Mouse (Mus musculus): Measurements from ENCODE around the gene Tshz3. TPM values are rescaled to one million over a fixed set of nuclear protein-coding genes. Genes with fewer than 3 reads are reported as not detected.

Gene Tshz3
- polyA plus RNA-seq, 2 experiments: 0.33 to 0.48 TPM

- no peak for TF ChIP-seq CTCF (IDR thresholded peaks at IDR 0.05; ENCODE audit: low read depth)
- Histone ChIP-seq H3K36me3 (replicated peaks; ENCODE audit: control insufficient read depth, insufficient read depth, low read depth) (no peaks in the 10 kb centered on the region), H3K9me3 (ENCODE audit: control insufficient read depth, low read length) (no peaks in the 10 kb centered on the region; the same call in 1 of the 2 replicates), H3K4me3 (ENCODE audit: insufficient read depth in 1 of 2, low read depth in 2 of 2, low read length in 2 of 2) (no peak overlapping the region), H3K4me1 (replicated peaks; ENCODE audit: control insufficient read depth in 2 of 2, insufficient read depth in 2 of 2, low read length in 1 of 2) (no peaks in the 10 kb centered on the region), H3K4me2 (ENCODE audit: low read depth) (no peak overlapping the region), H3K9ac (replicated peaks) (no peak overlapping the region), H3K27ac (no peak overlapping the region), H3K27me3 (ENCODE audit: control insufficient read depth, insufficient read depth, low read length) (no peaks in the 10 kb centered on the region)
- DNase-seq (ENCODE audit: low read depth in 3 of 3, low spot score in 3 of 3) (no peak), ATAC-seq (ENCODE audit: insufficient read depth) (no peak)
- 69% methylated on average over 7 of the region's 7 CpGs for WGBS (ENCODE audit: insufficient replicate concordance)
Observed at GRCm38 (mm10) chr7:36773086-36773485, 75.2 kb downstream of the Tshz3 start.

DNA sequence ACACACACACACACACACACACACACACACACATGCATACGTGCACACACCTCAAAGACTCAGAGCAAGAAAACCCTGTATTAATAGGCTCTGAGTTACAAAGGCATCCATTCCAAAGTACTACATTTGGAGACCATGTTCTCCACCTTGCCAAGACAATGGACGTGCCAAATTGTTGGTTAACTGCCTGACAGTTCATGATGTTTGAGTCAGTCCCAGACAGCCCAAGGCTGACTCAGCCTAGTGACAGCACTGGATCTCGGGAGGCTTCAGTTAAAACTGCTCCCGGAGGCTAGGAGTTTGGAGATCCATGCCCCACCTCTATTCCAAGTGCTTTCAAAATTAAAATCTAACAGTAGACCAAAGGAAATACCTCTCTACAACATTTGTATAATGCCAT lies 79.0 kb downstream of the Tshz3 start:
- H3K9ac ChIP-seq (replicated peaks): no peak overlapping the region
- WGBS (ENCODE audit: insufficient replicate concordance): 63% methylated on average over 4 of the region's 4 CpGs
- H3K9me3 ChIP-seq (ENCODE audit: control insufficient read depth, low read length): no peaks in the 10 kb centered on the region
- ATAC-seq (ENCODE audit: insufficient read depth): no peak
- DNase-seq (ENCODE audit: low read depth in 3 of 3, low spot score in 3 of 3): no peak
- H3K4me3 ChIP-seq (ENCODE audit: insufficient read depth in 1 of 2, low read depth in 2 of 2, low read length in 2 of 2): no peak overlapping the region
- no peak overlapping the region for H3K27ac ChIP-seq
- no peaks in the 10 kb centered on the region for H3K36me3 ChIP-seq (replicated peaks; ENCODE audit: control insufficient read depth, insufficient read depth, low read depth)
- TF ChIP-seq EP300 (IDR thresholded peaks at IDR 0.05; ENCODE audit: low read depth) (no peak), CTCF (IDR thresholded peaks at IDR 0.05; ENCODE audit: low read depth) (no peak)
- H3K4me1 ChIP-seq (replicated peaks; ENCODE audit: control insufficient read depth in 2 of 2, insufficient read depth in 2 of 2, low read length in 1 of 2): no peaks in the 10 kb centered on the region
- H3K27me3 ChIP-seq (ENCODE audit: control insufficient read depth, insufficient read depth, low read length): no peaks in the 10 kb centered on the region
- H3K4me2 ChIP-seq (ENCODE audit: low read depth): no peak overlapping the region

GRCm38 (mm10) chr7:36778456-36778855 lies 80.5 kb downstream of the Tshz3 start:
- no peak for TF ChIP-seq CTCF (IDR thresholded peaks at IDR 0.05; ENCODE audit: low read depth)
- no peak for TF ChIP-seq EP300 (IDR thresholded peaks at IDR 0.05; ENCODE audit: low read depth)
- Histone ChIP-seq H3K9me3 (ENCODE audit: control insufficient read depth, low read length) (no peaks in the 10 kb centered on the region), H3K27me3 (ENCODE audit: control insufficient read depth, insufficient read depth, low read length) (no peaks in the 10 kb centered on the region), H3K4me2 (ENCODE audit: low read depth) (no peak overlapping the region), H3K36me3 (replicated peaks; ENCODE audit: control insufficient read depth, insufficient read depth, low read depth) (no peaks in the 10 kb centered on the region), H3K9ac (replicated peaks) (no peak overlapping the region), H3K4me1 (replicated peaks; ENCODE audit: control insufficient read depth in 2 of 2, insufficient read depth in 2 of 2, low read length in 1 of 2) (no peaks in the 10 kb centered on the region), H3K4me3 (ENCODE audit: insufficient read depth in 1 of 2, low read depth in 2 of 2, low read length in 2 of 2) (no peak overlapping the region), H3K27ac (no peak overlapping the region)
- 78% methylated on average over 11 of the region's 11 CpGs for WGBS (ENCODE audit: insufficient replicate concordance)
- ATAC-seq (ENCODE audit: insufficient read depth): no peak
- DNase-seq (ENCODE audit: low read depth in 3 of 3, low spot score in 3 of 3): no peak

DNA sequence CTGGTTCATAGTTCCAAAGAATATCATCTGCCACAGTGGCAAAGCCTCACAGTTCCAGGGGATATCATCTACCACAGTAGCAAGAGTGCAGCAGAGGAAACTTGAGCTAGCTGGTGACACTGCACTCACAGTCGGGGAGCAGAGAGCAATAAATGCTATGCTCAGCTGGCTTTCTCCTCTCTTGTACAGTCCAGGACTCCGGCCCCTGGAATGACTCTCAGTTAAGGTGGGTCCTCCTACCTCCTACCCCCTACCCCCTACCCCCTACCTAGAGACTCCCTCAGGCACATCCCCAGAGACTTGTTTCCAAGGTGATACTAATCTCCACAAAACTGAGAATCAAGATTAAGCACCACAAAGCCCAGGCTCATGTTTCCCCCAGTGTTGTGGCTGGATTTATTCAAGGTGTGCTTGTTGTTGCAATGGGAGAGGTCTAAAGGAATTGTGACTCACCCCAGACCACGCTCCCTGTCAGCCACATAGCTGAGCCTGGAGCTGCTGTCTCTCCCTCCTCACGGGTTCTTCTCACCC lies 86.4 kb downstream of the Tshz3 start:
- 38% methylated on average over 4 of the region's 4 CpGs for WGBS (ENCODE audit: insufficient replicate concordance)
- TF ChIP-seq EP300 (IDR thresholded peaks at IDR 0.05; ENCODE audit: low read depth): no peak
- TF ChIP-seq CTCF (IDR thresholded peaks at IDR 0.05; ENCODE audit: low read depth): no peak
- Histone ChIP-seq H3K9me3 (ENCODE audit: control insufficient read depth, low read length) (no peaks in the 10 kb centered on the region), H3K27ac (no peak overlapping the region), H3K4me3 (ENCODE audit: insufficient read depth in 1 of 2, low read depth in 2 of 2, low read length in 2 of 2) (no peak overlapping the region), H3K4me1 (replicated peaks; ENCODE audit: control insufficient read depth in 2 of 2, insufficient read depth in 2 of 2, low read length in 1 of 2) (peaks cover 0 to 1% of the 10 kb centered on the region in 2 experiments; a peak in 1 of 4 replicates), H3K27me3 (ENCODE audit: control insufficient read depth, insufficient read depth, low read length) (no peaks in the 10 kb centered on the region), H3K36me3 (replicated peaks; ENCODE audit: control insufficient read depth, insufficient read depth, low read depth) (no peaks in the 10 kb centered on the region), H3K9ac (replicated peaks) (no peak overlapping the region), H3K4me2 (ENCODE audit: low read depth) (no peak overlapping the region)
- ATAC-seq (ENCODE audit: insufficient read depth) (no peak), DNase-seq (ENCODE audit: low read depth in 3 of 3, low spot score in 3 of 3) (no peak)

DNA sequence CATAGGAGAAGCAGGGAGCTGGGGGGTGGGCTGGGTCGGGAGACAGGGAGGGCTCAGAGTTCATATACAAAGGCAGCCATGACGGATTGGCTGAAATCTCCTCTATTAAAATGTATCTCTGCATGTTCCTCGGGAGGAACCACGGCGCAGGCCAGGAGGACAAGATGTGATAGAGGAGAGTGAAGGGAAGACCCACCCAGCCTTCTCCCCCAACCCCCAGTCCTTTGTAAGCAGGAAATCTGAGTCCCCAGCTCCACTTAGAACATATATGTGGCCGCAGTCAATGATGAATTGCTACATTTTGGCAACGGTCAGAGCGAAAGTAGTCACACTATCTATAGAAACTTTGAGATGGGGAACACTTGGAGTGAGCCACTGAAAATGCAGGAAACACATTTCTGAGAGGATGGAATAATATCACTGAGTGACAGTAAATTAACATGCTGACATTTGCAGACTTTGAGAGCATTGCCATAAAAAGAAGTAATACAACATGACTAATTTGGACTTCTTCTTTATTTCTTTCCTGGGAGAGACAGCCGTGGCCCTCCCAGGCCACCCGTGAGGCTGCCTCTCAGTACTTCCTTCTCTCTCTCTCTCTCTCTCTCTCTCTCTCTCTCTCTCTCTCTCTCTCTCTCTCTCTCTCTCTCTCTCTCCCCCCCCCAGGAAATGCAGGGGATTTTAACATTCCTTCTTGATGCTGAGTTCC lies 88.9 kb downstream of the Tshz3 start:
- Histone ChIP-seq H3K4me1 (replicated peaks; ENCODE audit: control insufficient read depth in 2 of 2, insufficient read depth in 2 of 2, low read length in 1 of 2) (peaks cover 0 to 1% of the 10 kb centered on the region in 2 experiments; a peak in 1 of 4 replicates), H3K9me3 (ENCODE audit: control insufficient read depth, low read length) (no peaks in the 10 kb centered on the region), H3K4me2 (ENCODE audit: low read depth) (no peak overlapping the region), H3K4me3 (ENCODE audit: insufficient read depth in 1 of 2, low read depth in 2 of 2, low read length in 2 of 2) (no peak overlapping the region), H3K27me3 (ENCODE audit: control insufficient read depth, insufficient read depth, low read length) (no peaks in the 10 kb centered on the region), H3K36me3 (replicated peaks; ENCODE audit: control insufficient read depth, insufficient read depth, low read depth) (no peaks in the 10 kb centered on the region), H3K9ac (replicated peaks) (no peak overlapping the region), H3K27ac (no peak overlapping the region)
- no peak for ATAC-seq (ENCODE audit: insufficient read depth)
- WGBS (ENCODE audit: insufficient replicate concordance): 53% methylated on average over 10 of the region's 10 CpGs
- no peak for DNase-seq (ENCODE audit: low read depth in 3 of 3, low spot score in 3 of 3)
- TF ChIP-seq EP300 (IDR thresholded peaks at IDR 0.05; ENCODE audit: low read depth) (no peak), CTCF (IDR thresholded peaks at IDR 0.05; ENCODE audit: low read depth) (no peak)

All from liver, embryonic 14.5 days (tissue).